Mouse (Mus musculus) spleen, embryonic (tissue): ENCODE data around the gene Acsl1.

Source experiments
- CTCF ChIA-PET: fragments of 350-600 bp; sonication (Branson Sonifier 250); formaldehyde crosslinking; loops from one replicate; lab custom pipeline; 2022; lab: Charles Lee

Gene Acsl1

DNA sequence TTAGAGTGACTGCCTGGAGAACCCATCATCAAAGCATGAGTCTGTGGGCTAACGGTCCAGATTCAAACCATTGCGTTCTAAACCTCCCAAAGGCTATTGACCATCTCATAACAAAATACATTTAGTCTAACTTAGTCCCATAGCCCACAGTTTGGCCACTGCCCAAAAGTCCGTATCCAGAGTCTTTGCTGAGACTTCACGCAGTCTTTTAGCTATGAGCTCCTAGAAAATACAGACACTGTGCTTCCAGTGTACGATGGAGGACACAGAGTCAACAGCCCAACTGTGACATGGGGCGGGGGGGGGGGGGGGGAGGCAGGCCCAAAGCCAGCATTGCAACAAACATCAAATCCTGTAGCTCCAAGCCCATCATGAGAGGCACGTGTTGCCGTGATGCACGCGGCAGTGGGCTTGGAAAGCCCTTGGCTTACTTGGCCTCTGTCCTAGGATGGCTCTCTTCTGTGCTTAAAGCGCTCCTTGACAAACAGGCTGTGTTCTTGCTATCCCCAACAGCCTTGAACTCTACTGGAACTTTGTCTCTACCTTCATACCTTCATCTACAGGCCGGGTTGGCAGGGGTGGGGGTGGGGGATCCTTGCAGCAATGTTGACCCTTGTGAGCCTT is 32.3 kb downstream of the Acsl1 start:
- CTCF ChIA-PET: no interaction called here

DNA sequence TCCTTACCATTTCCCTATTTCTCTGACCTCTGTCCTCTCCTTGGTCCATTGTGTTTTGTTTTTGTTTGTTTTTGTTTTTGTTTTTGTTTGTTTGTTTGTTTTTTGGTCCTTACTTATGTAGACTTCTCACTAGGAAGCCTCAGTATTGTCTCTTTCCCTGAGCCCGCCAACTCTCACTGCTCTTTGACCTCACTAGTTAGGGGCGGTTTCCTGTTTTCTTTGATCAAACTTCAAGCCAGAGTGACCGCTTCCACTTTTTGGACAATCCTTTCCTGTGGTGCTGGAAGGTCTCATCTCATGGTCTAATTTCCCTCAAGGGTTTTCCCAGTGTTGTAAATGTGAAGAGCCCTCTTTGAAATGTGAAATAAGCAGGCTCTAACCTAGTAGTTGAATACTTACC is 33.4 kb downstream of the Acsl1 start:
- CTCF ChIA-PET: no interaction called here

DNA sequence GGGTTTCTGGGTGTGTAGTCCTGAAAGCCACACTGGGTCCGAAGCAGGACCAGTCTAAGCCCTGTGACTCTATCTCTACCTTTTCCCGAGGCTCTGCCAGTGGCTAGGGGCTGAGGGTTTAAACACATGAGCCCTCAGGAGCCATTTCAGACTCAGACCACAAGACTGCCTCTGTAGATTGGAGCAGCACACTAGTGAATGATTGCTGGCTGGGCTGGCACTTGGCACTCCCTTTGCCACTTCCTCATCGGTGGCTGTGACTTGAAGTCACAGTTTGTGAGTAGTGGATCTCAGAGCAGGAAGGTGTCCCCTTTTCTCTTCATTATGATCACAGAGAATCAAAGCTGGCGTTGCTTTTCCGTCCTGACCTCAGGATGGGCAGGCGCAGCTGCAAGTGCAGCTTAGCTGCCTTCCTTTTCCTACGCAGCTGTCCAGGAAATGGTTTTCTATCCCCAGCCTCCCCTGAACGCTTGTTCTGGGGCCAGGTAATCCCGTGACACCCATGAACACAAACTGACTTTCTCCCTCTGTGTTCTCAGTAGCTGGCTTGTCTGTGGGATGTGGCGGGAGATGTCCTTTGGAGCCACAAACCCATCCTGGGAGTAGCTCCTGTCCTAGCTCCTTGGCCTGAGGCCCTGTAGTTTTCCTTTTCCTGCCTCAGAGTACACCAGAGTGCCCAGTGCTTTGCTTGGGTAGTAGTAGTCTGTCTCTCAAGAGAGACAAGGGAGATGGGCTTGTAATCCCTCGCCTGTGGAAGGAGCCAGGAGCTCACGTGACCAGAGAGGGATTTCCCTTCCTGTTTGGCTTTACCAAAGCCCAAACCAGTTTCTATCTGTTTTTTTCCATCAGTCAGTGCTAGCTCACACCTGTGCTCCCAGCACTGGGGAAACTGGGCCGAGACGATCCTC is 37.9 kb downstream of the Acsl1 start:
- CTCF ChIA-PET: no interaction called here

DNA sequence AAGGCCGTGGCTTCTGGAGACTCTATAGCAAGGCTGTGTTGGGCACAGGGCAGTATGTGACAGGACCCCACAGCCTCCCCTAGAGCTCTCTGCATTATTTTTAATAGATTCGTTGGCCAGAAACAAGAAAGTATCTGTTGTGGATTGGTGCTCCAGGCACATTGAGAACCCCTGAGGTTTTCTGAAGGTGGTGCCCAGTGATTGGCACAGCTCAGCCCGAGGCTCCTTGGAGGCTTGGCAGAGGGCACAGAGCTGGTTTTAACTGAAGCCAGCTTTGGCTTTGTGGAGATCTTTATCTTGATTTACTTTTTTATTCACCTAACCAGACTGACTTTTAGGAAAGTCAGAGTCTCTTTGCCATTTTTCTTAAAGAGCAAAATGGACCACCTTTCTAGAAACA is 38.6 kb downstream of the Acsl1 start:
- CTCF ChIA-PET: interaction anchor here (0.7 kb wide), 1 partner anchor 556 kb away, joined by 4 read pairs; no protein-coding TSS in a partner anchor

DNA sequence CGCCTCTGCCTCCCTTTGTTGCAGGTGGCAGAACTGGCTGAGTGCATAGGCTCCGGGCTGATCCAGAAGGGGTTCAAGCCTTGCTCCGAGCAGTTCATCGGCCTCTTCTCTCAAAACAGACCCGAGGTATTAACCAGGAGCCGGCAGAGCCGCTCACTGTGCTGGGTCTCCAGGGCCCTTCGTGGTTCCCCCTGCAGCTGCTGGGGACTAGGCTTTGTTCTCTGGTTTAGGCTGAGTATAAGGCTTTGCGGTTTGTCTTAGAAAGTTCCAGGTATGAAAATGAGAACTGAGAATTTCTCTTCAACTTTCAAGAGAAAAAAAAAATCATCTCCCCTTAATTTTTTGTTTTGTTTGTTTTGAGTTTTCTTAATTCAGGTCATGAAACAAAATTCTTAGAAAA is 40.5 kb downstream of the Acsl1 start:
- CTCF ChIA-PET: interaction anchor here (0.6 to 0.7 kb wide), 2 partner anchors 21 to 193 kb away, joined by 3 to 4 read pairs; no protein-coding TSS in a partner anchor

DNA sequence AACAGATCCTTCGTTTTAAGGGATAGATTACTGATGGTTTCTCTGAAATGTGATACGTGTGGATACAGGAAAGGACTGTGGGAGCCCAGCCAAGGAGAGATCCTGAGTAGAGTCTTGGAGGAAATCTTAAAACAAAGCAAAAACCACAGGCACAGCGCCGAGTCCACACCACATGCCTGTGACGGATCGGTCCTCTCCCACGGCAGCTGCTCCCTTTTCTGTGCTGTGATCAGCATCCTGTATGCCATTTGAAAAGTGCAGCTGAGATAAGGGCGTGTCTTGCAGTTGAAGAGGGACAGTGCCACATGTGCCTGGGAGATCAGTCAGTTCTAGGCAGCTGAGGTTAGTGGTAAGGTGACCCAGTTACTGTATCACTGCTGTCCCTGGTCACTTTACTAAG is 41.7 kb downstream of the Acsl1 start:
- CTCF ChIA-PET: no interaction called here

DNA sequence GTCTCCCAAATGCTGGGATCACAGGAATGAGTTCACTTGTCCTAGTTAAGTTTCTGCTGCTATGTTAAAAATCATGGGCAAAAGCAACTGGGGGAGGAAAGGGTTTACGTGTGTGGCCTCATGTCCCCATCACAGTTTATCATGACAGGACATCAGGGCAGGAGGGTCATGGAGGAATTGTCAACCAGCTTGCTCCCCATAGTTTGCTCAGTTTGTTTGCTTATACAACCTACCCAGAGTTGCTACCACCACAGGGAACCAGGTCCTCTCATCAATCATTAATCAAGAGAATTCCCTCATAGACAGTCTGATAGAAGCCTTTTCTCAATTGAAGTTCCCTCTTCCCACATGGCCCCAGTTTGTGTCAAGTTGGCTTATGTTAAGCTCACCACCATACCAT is 43.2 kb downstream of the Acsl1 start:
- CTCF ChIA-PET: no interaction called here

DNA sequence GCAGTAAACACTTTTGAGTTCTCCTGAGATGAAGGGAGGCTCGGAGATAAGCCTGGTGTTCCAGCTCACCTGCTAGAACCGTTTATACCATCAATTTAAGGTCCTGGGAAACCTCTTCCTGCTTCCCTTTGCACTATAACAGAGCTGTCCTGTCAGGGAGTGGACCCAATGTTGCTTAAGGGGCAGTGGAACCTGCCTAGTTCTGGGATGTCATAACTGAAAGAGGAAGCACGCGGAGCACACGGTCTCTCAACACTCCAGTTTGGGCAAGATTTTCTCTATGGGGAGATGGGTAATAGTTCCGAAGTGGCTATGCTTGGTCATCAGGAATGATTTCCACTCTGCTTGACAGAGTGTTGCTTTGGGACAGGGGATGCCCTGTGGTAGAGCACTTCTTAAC is 49.8 kb downstream of the Acsl1 start:
- CTCF ChIA-PET: interaction anchor here (0.7 kb wide), 1 partner anchor 211 kb away, joined by 3 read pairs; no protein-coding TSS in a partner anchor

DNA sequence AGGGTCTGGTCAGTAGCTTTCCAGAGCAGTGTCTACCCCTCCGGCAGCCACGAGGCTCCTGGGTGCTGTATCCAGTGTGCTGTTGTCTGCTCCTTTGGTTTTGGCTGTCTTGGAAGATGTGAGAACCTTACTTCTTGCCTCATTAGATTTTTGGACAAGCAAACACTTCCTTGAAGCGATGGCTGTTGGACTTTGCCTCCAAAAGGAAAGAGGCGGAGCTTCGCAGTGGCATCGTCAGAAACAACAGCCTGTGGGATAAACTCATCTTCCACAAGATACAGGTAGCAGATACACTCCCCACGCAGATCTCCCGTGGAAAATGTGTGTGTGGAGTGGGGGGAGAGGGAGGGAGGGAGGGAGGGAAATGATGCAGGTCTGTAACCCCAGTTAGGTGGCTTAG is 55.3 kb downstream of the Acsl1 start:
- CTCF ChIA-PET: no interaction called here

DNA sequence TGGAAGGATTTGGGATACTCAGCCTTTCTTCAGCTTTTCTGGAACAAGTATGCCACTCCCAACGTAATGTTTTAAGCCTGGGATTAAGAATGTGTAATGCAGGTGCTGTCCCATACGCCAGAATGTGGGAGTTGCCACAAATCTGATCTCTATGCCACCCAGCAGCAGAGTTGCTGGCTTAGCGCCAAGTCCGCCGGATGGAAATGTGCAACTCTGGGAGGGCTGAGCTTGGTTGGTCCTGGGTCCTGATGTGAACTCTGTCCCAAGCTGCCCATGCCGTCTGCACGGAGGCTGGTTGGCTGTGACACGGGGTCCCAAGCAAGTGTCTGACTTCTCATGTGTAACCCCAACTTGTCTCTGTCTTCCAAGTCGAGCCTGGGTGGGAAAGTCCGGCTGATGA is 56.0 kb downstream of the Acsl1 start:
- CTCF ChIA-PET: no interaction called here

DNA sequence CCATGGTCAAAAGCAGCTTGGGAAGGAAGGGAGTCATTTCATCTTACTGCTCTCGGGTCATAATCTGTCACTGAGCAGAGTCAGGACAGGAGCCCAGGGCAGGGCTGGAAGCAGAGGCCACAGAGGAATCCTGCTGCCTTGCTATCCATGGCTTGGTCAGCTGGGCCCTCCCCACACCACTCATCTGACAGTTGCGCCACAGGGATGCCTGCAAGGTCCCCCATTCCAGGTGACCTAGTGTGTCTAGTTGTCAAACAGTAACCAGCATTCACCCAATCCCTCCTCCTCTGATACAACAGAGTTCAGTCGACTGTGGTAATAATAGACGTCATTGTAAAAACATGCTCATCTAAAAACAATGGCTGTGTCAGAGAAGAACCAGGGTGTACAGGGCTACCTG is 58.7 kb downstream of the Acsl1 start:
- CTCF ChIA-PET: interaction anchor here (0.6 kb wide), 1 partner anchor 217 kb away, joined by 3 read pairs; no protein-coding TSS in a partner anchor

DNA sequence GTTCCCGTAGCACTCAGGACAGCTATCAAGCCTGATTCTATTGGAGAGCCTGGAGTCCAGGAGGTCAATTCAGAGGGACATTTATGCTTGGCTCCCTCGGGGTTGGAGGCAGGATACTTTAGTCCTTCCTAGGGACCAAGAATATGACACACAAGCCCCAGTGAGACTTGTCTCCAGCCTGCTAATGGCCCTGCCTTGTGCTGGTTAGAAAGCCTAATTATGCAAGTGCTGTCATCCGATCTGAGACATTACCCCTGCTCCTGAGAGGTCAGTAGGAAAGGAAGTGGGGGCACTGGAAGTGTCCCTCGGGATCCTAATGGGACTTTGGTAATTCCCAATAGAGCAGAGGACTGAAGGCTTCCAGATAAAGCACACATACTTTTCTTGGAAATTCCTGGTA is 59.7 kb downstream of the Acsl1 start:
- CTCF ChIA-PET: interaction anchor here (0.5 kb wide), 1 partner anchor 163 kb away, joined by 7 read pairs; no protein-coding TSS in a partner anchor

DNA sequence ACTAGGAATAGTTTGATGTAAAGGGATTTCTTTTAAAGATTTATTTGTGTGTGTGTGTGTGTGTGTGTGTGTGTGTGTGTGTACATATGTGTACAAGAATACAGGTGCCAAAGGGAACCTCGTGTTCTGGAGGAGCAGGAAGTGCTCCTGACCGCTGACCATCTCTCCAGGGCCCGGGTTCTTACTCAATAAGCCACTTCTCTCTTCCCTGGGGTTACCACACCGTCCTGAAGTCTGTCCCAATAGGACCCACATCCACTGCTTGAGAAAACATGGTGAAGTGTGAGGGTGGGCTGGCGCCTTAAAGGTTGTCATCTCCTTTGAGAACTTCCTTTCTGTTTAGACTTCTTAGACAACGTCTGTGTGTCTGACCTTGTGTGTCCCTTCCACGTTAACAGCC is 63.1 kb downstream of the Acsl1 start:
- CTCF ChIA-PET: interaction anchor here (0.6 to 0.8 kb wide), 2 partner anchors 420 to 684 kb away, joined by 3 read pairs; no protein-coding TSS in a partner anchor

DNA sequence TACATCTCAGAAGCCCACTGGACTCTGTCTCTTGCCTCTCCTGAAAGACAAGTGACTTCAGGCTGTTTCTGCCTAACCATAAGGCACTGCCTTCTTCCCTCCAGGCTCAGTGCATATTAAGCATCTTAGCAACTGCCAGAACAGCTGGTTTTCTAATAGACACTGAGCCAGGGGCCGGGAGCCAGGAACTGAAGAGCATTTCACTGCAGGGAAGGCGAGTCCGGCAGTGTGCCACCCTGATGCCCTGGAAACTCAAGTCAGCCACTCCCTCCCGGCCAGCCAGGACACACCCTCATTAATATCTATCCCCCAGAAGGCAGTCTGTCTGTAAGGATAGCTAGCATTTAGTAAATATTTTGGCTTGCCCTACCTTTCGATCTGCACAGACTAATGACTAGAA is 68.9 kb downstream of the Acsl1 start:
- CTCF ChIA-PET: no interaction called here

DNA sequence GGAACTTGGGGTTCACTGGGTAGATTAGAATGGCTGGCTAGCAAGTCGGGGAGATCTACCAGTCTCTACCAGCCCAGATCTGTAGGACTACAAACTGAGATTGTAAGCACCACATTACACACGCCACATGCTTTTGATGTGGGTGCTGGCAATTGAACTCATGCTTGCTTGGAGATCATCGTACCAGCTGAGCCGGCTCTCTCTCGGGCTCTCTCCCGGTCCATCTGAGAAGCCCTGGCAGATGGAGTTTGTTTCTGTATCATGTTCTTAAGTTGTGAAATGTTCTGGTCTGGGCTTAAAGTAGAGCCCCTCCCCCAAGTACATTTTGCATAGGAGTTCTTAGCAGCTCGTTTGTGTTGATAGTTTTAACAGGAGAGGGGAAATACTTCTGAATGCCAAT is 72.4 kb downstream of the Acsl1 start:
- CTCF ChIA-PET: interaction anchor here (0.8 kb wide), 1 partner anchor 49 kb away, joined by 3 read pairs; no protein-coding TSS in a partner anchor

DNA sequence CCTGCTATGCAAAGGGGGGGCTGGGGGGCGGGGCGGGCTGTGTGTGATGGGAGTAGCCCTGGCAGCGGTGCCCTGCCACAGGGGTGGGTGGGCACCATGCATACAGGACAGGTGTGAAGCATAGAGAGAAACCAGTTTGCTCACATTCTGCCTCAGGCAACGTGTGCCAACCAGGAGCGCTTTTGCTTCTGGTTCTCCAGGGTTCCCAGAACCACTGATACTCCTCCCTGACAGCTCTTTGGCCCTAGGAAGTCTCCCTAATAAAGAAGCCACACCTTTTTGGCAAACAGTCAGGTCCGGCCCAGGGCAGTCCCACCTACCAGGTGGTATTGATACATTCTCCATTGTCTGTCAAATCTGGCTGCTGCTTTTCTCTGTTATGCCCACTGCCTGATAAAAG is 72.8 kb downstream of the Acsl1 start:
- CTCF ChIA-PET: interaction anchor here (0.8 kb wide), 1 partner anchor 50 kb away, joined by 3 read pairs; no protein-coding TSS in a partner anchor

DNA sequence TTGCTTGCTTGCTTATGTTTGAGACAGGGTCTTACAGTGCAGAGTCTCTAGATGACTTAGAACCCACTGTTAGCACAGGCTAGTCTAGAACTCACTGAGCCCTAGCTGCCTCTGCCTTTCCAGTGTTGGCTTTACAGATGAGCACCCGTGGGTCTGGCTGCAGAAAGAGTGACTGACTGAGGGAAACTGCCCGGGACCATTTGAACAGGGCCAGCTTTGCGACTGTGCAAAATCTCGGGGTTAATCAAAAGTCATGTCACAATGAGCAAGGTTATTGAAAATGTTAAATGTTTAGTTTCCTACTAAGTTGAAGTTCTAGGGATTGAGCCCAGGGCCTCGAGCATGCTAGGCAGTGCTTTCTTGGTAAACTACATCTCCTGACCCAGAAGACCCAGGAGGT is 75.0 kb downstream of the Acsl1 start:
- CTCF ChIA-PET: no interaction called here

DNA sequence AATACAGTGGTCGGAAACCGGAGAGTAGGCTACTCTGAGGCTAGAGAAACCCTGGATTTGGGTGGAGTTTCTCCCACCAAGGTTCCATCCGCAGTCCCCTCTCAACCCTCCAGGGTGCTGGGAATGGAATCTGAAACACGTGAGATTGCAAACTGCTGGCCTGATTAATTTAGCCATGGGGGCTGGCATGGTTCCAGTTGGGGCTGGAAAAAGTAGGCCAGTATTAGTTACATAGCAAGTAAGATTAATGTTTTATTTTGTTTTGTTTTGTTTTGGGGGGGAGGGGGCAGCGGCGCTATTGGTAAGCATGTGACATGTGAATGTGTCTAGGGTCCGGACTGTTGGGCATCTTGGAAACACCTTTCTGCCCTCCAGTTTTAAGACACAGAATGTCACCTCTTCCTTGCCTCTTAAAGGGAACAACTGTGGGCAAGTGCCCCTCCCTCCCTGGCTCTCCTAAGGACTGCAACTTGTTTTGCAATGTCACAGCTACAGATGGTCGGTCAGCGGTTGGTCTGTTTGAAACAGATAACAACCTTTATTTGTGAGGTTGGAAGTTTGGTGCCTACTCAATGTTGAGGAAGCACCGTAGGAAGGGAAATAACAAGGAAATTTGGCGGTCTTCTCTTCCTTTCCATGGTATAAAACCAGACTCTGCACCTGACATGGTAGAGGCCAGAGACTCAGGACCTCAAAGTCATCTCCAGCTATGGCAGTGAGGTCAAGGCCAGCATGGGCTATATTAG is 75.8 kb downstream of the Acsl1 start:
- CTCF ChIA-PET: interaction anchor here (0.6 kb wide), 1 partner anchor 214 kb away, joined by 5 read pairs; no protein-coding TSS in a partner anchor

DNA sequence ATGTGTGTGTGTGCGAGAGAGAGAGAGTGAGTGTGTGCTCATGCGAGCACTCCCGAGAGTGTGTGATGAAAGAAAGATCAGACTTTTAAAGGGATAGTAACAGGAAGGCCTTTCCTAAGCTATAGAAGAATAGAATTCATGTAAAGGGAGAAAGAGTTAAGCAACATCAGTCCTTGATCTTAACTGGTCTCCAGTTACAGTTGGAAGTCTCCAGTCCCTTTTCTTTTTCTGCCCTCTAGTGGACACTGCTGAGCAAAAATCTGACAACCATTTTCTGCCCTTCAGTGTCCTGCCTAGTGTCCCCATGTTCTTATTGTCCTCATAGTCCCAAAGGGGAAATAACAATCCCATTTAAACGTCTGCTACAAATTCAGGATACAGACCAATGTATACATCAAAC is 76.4 kb downstream of the Acsl1 start:
- CTCF ChIA-PET: no interaction called here

DNA sequence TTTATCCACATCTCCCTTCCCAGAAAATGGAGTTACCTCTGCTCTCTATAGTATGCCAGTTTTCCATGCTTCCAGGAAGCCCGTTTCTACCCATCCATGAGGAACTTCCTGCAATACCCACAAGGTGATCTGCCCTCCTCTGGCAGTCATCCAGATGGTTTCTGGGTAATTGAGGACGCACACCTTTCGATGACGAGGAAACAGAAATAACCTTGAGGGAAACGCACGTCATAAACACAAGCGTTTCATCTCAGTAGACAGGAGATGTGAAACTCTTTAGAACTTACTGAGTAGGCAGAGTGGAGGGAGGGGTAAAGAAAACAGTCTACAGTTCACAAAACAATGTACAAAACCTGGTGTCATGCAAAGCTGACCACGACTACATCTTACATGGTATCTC is 79.2 kb downstream of the Acsl1 start:
- CTCF ChIA-PET: no interaction called here

DNA sequence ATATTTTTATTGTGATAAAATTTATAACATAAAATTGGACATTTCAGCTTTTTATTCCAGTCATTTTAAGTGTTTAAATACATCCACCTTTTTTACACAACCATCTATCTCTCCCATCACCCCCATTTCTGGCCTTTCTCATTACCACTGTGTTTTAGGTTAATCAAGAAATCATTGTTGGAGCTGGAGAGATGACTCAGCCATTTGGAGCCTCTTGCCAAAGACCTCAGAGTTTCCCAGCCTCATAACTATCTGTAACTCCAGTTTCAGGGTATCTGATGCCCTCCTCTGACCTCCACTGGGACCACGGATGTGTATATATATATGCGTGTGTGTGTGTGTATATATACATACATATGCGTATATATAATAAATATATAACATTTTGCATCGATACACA is 80.2 kb downstream of the Acsl1 start:
- CTCF ChIA-PET: no interaction called here
